25 mouse cellular contexts compared by ENCODE assay signal in the genomic region with DNA sequence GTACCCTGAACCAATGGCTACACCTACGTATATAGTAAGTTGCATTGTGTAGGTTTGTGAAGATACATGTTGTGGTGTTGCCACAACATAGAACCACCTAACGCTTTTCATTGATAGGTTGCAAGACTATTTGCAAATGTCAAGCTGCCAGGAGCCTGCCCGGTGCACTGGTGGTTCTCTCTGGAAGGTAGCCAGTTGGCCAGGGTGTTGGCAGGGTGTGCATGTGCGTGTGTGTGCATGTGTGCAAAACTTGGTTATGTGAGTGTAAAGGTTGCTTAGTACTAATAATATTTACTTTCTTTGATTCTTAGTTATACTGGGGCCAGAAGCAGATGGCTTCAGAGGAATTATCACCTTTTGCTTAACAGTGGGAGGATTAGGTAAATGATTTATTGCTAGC. TPM values are rescaled to one million over a fixed set of nuclear protein-coding genes. Genes with fewer than 3 reads are reported as not detected.
A peak's percentile ranks its signal among the peaks of the same experiment; 100 is the strongest.
DNase-seq lines count a peak whose midpoint lies in the region; ATAC-seq and TF ChIP-seq lines count a peak whose summit lies in the region.
"Had no signal": no experiment of that assay in that cellular context is flagged by ENCODE, and none has a peak within 500 bp of the region (broad histone marks: within the 10 kb centered on the region; RNA-seq: fewer than 3 reads in every experiment).

No protein-coding gene starts in this region.

- ATAC-seq in intestine, embryonic 14.5 days (replicated peaks; ENCODE audit: low FRiP score, low TSS enrichment, low read depth): peak; percentile 36; the same call in 1 of the 2 replicates
- no peak for ATAC-seq in intestine, embryonic 16.5 days
- ATAC-seq in stomach, embryonic 15.5 days (ENCODE audit: insufficient read depth, low FRiP score, low read depth): peak; percentile 35; the same call in 1 of the 2 replicates
- ATAC-seq: forebrain, embryonic 13.5 days; hindbrain, embryonic 16.5 days; midbrain, embryonic 16.5 days had no signal

- TF ChIP-seq POLR2A in lung, adult 2 months (IDR thresholded peaks at IDR 0.05; ENCODE audit: borderline replicate concordance, extremely low read depth, low read depth, low read length): no peak

- H3K4me1 ChIP-seq in intestine, embryonic 14.5 days (replicated peaks; ENCODE audit: control insufficient read depth, insufficient read depth, low read length): no peaks in the 10 kb centered on the region
- no peaks in the 10 kb centered on the region for H3K4me1 ChIP-seq in intestine, embryonic 16.5 days (ENCODE audit: control insufficient read depth, insufficient read depth, low read length)
- no peaks in the 10 kb centered on the region for H3K4me1 ChIP-seq in lung, adult 2 months (ENCODE audit: control insufficient read depth, insufficient read depth, low read length)
- H3K4me1 ChIP-seq in stomach, embryonic 15.5 days: no peaks in the 10 kb centered on the region
- H3K4me1 ChIP-seq: forebrain, embryonic 13.5 days; heart, embryonic 13.5 days; limb, embryonic 12.5 days; liver, embryonic 15.5 days; neural tube, embryonic 15.5 days had no signal

- 72% methylated on average over 4 of the region's 4 CpGs for WGBS in intestine, embryonic 14.5 days
- WGBS in intestine, embryonic 16.5 days: 65% methylated on average over 4 of the region's 4 CpGs
- WGBS in lung, adult 2 months: 71% methylated on average over 4 of the region's 4 CpGs
- 61% methylated on average over 4 of the region's 4 CpGs for WGBS in stomach, embryonic 15.5 days

- H3K36me3 ChIP-seq in intestine, embryonic 14.5 days (ENCODE audit: control insufficient read depth, insufficient read depth, low read length): no peaks in the 10 kb centered on the region
- H3K36me3 ChIP-seq in intestine, embryonic 16.5 days (ENCODE audit: control insufficient read depth, insufficient read depth, low read length): no peaks in the 10 kb centered on the region
- H3K36me3 ChIP-seq in stomach, embryonic 15.5 days: no peaks in the 10 kb centered on the region
- H3K36me3 ChIP-seq: heart, embryonic 13.5 days; limb, embryonic 12.5 days; liver, embryonic 15.5 days; neural tube, embryonic 15.5 days had no signal

- no peak overlapping the region for H3K27ac ChIP-seq in intestine, embryonic 14.5 days (ENCODE audit: low read depth)
- H3K27ac ChIP-seq in intestine, embryonic 16.5 days (ENCODE audit: low read length): no peak overlapping the region
- no peak overlapping the region for H3K27ac ChIP-seq in stomach, embryonic 15.5 days
- H3K27ac ChIP-seq: forebrain, embryonic 13.5 days; heart, embryonic 13.5 days; limb, embryonic 12.5 days; liver, embryonic 15.5 days; neural tube, embryonic 15.5 days had no signal

- H3K4me2 ChIP-seq in intestine, embryonic 14.5 days (ENCODE audit: low read length): no peak overlapping the region
- H3K4me2 ChIP-seq in intestine, embryonic 16.5 days (ENCODE audit: low read depth, low read length): no peak overlapping the region
- H3K4me2 ChIP-seq in stomach, embryonic 15.5 days: no peak overlapping the region
- H3K4me2 ChIP-seq: forebrain, embryonic 13.5 days; heart, embryonic 13.5 days; limb, embryonic 12.5 days; liver, embryonic 15.5 days; neural tube, embryonic 15.5 days had no signal

- H3K4me3 ChIP-seq in intestine, embryonic 14.5 days (ENCODE audit: low read depth, low read length): no peak overlapping the region
- H3K4me3 ChIP-seq in intestine, embryonic 16.5 days (ENCODE audit: low read length): no peak overlapping the region
- no peak overlapping the region for H3K4me3 ChIP-seq in lung, adult 2 months (replicated peaks; ENCODE audit: extremely low read depth, low read depth, low read length)
- no peak overlapping the region for H3K4me3 ChIP-seq in stomach, embryonic 15.5 days (replicated peaks)
- H3K4me3 ChIP-seq: forebrain, embryonic 13.5 days; heart, embryonic 13.5 days; limb, embryonic 12.5 days; liver, embryonic 15.5 days; neural tube, embryonic 15.5 days had no signal

- TF ChIP-seq CTCF in lung, adult 2 months (IDR thresholded peaks at IDR 0.05; ENCODE audit: insufficient read depth, low read length): no peak

- no peak overlapping the region for H3K9ac ChIP-seq in intestine, embryonic 14.5 days (ENCODE audit: low read length)
- H3K9ac ChIP-seq in intestine, embryonic 16.5 days (ENCODE audit: low read depth, low read length): no peak overlapping the region
- no peak overlapping the region for H3K9ac ChIP-seq in stomach, embryonic 15.5 days
- H3K9ac ChIP-seq: forebrain, embryonic 13.5 days; heart, embryonic 13.5 days; limb, embryonic 12.5 days; liver, embryonic 15.5 days; neural tube, embryonic 15.5 days had no signal

- DNase-seq in adrenal gland, adult 2 months: peak; percentile 11
- no peak for DNase-seq in adrenal gland, postnatal 14 days
- no peak for DNase-seq in intestine, embryonic 14.5 days (ENCODE audit: low spot score)
- peak; percentile 13 for DNase-seq in lung, postnatal 36 days
- DNase-seq in lung, adult 2 months: no peak
- no peak for DNase-seq in spleen, postnatal 14 days (ENCODE audit: low spot score in 2 of 2)
- DNase-seq: adrenal gland, postnatal 25 days; cerebellum, adult 11 months; gastrocnemius, postnatal 10 days; heart, adult 18-20 months; kidney, postnatal 4 days; lung, postnatal 14 days; right cerebral cortex, postnatal 4 days; thymus, postnatal 36 days had no signal

- no peaks in the 10 kb centered on the region for H3K9me3 ChIP-seq in intestine, embryonic 14.5 days (ENCODE audit: control insufficient read depth, low read length)
- H3K9me3 ChIP-seq in intestine, embryonic 16.5 days (ENCODE audit: control insufficient read depth, low read length): no peaks in the 10 kb centered on the region
- H3K9me3 ChIP-seq in stomach, embryonic 15.5 days: no peaks in the 10 kb centered on the region
- H3K9me3 ChIP-seq: forebrain, embryonic 13.5 days; heart, embryonic 13.5 days; limb, embryonic 12.5 days; liver, embryonic 15.5 days; neural tube, embryonic 15.5 days had no signal

- H3K27me3 ChIP-seq in intestine, embryonic 14.5 days (replicated peaks; ENCODE audit: control insufficient read depth, insufficient read depth, low read length): no peaks in the 10 kb centered on the region
- no peaks in the 10 kb centered on the region for H3K27me3 ChIP-seq in intestine, embryonic 16.5 days (replicated peaks; ENCODE audit: control insufficient read depth, insufficient read depth, low read length)
- no peaks in the 10 kb centered on the region for H3K27me3 ChIP-seq in stomach, embryonic 15.5 days (replicated peaks)
- H3K27me3 ChIP-seq: forebrain, embryonic 13.5 days; heart, embryonic 13.5 days; limb, embryonic 12.5 days; liver, embryonic 15.5 days had no signal

RNA-seq across cellular contexts. Expression of a gene that starts 13.7 kb away (rescaled TPM):
- total RNA-seq in adrenal gland, adult 2 months (2021): 10 to 100 TPM; 13.4 to 26.0 TPM
- polyA plus RNA-seq in adrenal gland, adult 2 months (2012; rRNA removed): 3.5 and 4.6 TPM in 2 replicates
- total RNA-seq in adrenal gland, postnatal 14 days (2021): 11.4 and 14.3 TPM in 2 replicates
- polyA plus RNA-seq in intestine, embryonic 14.5 days (2014; fragmentation: Nextera tagmentation; extraction: Ambion mirVana): 9.7 and 10.8 TPM in 2 replicates
- polyA plus RNA-seq in intestine, embryonic 16.5 days (2015; fragmentation: Nextera tagmentation; extraction: Ambion mirVana): 17.0 and 18.4 TPM in 2 replicates
- polyA plus RNA-seq in lung, adult 2 months (2012; rRNA removed): 3.8 and 4.4 TPM in 2 replicates
- polyA plus RNA-seq in stomach, embryonic 15.5 days (2015; fragmentation: Nextera tagmentation; extraction: Ambion mirVana): 74.5 and 81.4 TPM in 2 replicates
- total RNA-seq: hematopoietic stem cell, adult 5-6 weeks; megakaryocyte-erythroid progenitor cell, adult 5-6 weeks had no signal

Comparison
In these comparisons a context has a peak if more than half of its experiments do, and no peak if none do; other contexts are left out.
1. DNase-seq: peak in adrenal gland, adult 2 months (single experiment) and lung, postnatal 36 days (single experiment); none in adrenal gland, postnatal 14 days (single experiment), intestine, embryonic 14.5 days (single experiment), lung, adult 2 months (single experiment) and spleen, postnatal 14 days (0 of 2).